Mouse (Mus musculus): ENCODE measurements around the gene Plcb4.

DNA sequence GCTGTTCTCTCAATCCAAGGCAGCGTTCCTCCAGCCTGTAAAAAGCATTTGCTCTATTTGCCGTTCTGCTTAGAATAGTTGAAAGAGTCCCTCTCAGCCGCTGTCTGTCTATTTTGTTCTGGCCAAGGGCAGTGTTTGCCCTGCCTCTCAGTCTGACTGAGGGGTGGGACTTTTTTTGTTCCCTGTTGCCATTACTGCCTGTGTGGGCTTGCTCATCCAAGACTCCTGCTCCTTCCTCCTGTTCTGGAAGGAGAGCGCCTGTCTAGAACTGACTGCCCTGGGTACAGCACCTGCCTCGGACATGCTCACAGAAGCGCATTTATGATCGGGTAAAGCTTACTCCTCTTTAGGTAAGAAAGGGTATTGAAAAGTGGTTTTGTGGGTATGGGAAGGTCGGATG lies 105.9 kb downstream of the Plcb4 start:
- TF ChIP-seq CTCF (IDR thresholded peaks at IDR 0.05): no peak
- no peak for TF ChIP-seq EP300 (IDR thresholded peaks at IDR 0.05)

Measured in lung, postnatal 0 days (tissue).